Mouse (Mus musculus) ES-Bruce4 (cell line): ENCODE measurements at regions not wholly inside any gene's neighbourhood (a gene's known extent, or its start where the extent isn't known, plus 50 kb on each side); places are given as distances from the start of the nearest gene placed in this dataset.

Experiments used
- H3K27ac ChIP-seq: 2 replicates; pipeline ENCODE4 v1.5.1; 2012; ENCODE audit warnings: low read length, inconsistent platforms; ENCODE audit not compliant: insufficient read depth
- H3K27me3 ChIP-seq: 2 replicates; pipeline ENCODE4 v1.6.1; 2012; ENCODE audit warnings: mild to moderate bottlenecking, low read length, inconsistent platforms; ENCODE audit not compliant: control insufficient read depth, poor library complexity, insufficient read depth, severe bottlenecking
- H3K36me3 ChIP-seq: 2 replicates; pipeline ENCODE4 v1.6.1; 2012; ENCODE audit warnings: inconsistent platforms, mild to moderate bottlenecking, low read length, moderate library complexity; ENCODE audit not compliant: control insufficient read depth, poor library complexity, insufficient read depth, severe bottlenecking
- H3K4me1 ChIP-seq: one replicate; pipeline ENCODE4 v1.8.1; 2011; ENCODE audit warnings: low read length; ENCODE audit not compliant: control insufficient read depth, insufficient read depth
- H3K4me3 ChIP-seq: 2 replicates; pipeline ENCODE4 v1.5.1; 2011; ENCODE audit warnings: low read depth, mild to moderate bottlenecking, low read length
- H3K9ac ChIP-seq: 2 replicates; pipeline ENCODE4 v1.6.1; 2012; ENCODE audit warnings: low read depth, mild to moderate bottlenecking, inconsistent platforms; ENCODE audit not compliant: poor library complexity, severe bottlenecking
- H3K9me3 ChIP-seq: replicated peaks from 2 replicates; pipeline ENCODE4 v1.6.1; 2012; ENCODE audit warnings: mild to moderate bottlenecking, low read length, inconsistent platforms; ENCODE audit not compliant: control insufficient read depth, poor library complexity, insufficient read depth, severe bottlenecking
- CTCF ChIP-seq: IDR thresholded peaks from one replicate; pipeline ENCODE4 v1.8.1; 2011; ENCODE audit warnings: low read depth, low read length
- EP300 ChIP-seq: IDR thresholded peaks from 2 replicates; pipeline ENCODE4 v1.6.1; 2011; ENCODE audit warnings: low read depth, low read length; ENCODE audit not compliant: insufficient read depth
- POLR2A ChIP-seq: IDR thresholded peaks from one replicate; pipeline ENCODE4 v1.8.1; 2011; ENCODE audit warnings: low read length; ENCODE audit not compliant: insufficient read depth

DNA sequence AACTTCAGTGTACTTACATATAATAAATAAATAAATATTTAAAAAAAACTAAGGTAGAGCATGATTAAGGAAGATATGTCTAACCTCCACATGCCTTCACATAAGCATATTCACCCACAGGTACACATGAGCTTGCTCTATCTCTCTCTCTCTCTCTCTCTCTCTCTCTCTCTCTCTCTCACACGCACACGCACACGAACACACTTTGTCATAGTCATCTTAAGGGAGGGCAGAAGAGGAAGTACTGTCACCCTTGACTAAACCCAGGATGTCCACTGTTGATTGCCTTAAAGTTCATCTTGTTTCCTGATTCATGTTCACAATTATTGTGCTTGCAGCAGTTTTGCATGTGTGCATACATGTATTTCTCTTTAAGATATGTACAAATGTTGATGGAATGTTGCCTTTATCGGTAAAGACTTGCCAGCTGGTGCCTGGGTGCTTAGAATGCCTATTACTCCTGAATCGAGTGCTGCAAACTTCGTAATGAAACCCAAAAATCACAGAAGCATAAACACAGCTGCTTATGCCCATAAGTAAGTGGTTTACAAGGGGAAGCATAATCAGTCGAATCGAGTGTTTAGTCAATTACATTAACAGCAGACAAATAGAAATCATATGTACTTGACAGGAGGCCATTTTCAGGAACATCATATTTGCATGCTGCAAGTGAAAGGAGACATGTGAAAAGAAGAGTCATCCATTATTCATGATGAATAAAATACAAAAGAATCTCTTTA is 84.3 kb downstream of the Tmem168 start:
- H3K9ac ChIP-seq: no peak overlapping the region
- H3K36me3 ChIP-seq: no peaks in the 10 kb centered on the region
- no peak overlapping the region for H3K27ac ChIP-seq
- H3K4me1 ChIP-seq: no peaks in the 10 kb centered on the region
- H3K9me3 ChIP-seq: peaks cover 27% of the 10 kb centered on the region
- TF ChIP-seq POLR2A (no peak), CTCF (no peak)
- H3K4me3 ChIP-seq: no peak overlapping the region
- no peaks in the 10 kb centered on the region for H3K27me3 ChIP-seq

DNA sequence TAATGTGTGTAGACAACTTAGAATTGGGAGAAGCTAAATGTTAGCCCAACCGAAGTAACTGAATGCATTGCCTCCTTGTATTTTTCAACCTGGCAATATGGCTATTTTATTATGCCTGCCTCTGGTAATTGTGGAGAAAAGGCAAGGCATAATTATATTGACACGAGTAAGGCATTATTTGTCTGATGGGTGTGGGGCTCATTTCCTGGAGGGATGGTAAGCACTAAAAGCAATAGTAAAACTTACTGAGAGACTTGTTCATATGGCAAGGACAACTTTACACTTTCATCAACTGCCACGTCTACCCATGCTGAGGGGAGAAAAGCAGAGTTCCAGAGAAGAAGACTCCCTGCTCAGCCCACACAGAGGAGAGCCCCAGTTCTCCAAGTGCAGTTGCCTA is 93.8 kb downstream of the Tmem168 start:
- no peak overlapping the region for H3K9ac ChIP-seq
- no peak overlapping the region for H3K27ac ChIP-seq
- H3K4me1 ChIP-seq: no peaks in the 10 kb centered on the region
- TF ChIP-seq CTCF: no peak
- TF ChIP-seq EP300: no peak
- no peak for TF ChIP-seq POLR2A
- H3K9me3 ChIP-seq: no peaks in the 10 kb centered on the region
- no peak overlapping the region for H3K4me3 ChIP-seq
- H3K36me3 ChIP-seq: no peaks in the 10 kb centered on the region
- H3K27me3 ChIP-seq: no peaks in the 10 kb centered on the region

DNA sequence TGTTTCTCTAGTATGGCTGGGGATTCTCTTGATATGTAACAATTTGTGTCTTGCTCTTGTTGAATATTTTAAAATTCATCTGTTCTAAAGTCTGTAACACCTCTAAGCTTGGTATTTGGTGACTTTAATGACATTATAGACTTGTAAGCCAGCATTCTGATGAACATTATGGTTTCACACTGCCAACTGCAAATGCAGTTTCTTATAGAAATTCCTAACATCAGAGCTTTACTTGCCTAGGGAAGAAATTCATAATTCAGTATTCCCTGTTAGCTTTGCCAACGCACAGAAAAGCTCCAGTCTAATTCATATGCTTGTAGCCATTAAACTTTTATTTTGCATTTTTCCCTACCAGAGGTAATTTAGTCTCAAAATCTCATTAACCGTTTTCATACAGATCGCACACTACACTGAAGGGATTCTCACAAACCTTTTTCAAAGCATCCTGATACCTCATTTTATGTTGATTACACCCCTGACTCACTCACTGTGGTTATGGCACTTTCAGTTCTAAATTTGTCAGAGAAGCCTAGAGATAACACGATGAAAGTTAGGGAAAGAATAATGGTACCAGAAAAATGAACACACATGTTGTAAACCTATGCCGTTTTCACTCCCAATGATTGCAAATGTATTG is 131.3 kb downstream of the Tmem168 start:
- H3K4me1 ChIP-seq: no peaks in the 10 kb centered on the region
- no peak overlapping the region for H3K9ac ChIP-seq
- H3K9me3 ChIP-seq: no peaks in the 10 kb centered on the region
- H3K36me3 ChIP-seq: no peaks in the 10 kb centered on the region
- H3K4me3 ChIP-seq: no peak overlapping the region
- no peak for TF ChIP-seq EP300
- no peak for TF ChIP-seq POLR2A
- TF ChIP-seq CTCF: no peak
- no peaks in the 10 kb centered on the region for H3K27me3 ChIP-seq
- no peak overlapping the region for H3K27ac ChIP-seq

DNA sequence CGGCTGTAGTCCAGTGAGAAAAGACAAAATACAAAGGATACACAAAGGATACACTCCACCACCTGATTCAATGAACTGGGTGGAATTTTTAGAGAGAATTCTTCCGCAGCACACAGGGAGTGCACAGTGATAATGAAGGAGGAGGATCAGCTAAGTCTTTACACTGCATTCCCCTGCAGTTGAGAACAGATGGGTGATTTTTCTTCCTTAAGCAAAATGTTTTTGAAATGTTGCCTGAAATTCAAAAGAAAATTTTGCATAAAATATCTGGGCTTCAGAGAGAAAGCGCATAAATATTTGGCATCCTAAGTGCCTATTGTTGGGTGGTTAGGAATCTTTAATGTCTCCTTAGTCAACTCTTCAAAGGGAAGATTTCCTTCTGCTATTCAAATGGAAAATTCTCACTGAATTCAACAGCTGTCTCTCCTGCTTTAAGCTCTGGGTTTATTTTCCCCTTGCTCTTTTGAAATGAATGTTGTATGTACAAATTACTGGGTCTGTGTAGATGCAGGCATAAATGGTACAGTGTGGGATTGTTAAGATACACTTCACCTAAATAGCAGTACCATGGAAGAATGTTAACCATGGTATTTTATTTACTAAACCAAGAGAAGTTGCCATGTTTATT is 158.6 kb downstream of the Tmem168 start:
- TF ChIP-seq POLR2A (no peak), CTCF (no peak), EP300 (no peak)
- H3K36me3 ChIP-seq: no peaks in the 10 kb centered on the region
- H3K9ac ChIP-seq: no peak overlapping the region
- H3K27ac ChIP-seq: no peak overlapping the region
- no peaks in the 10 kb centered on the region for H3K27me3 ChIP-seq
- H3K4me1 ChIP-seq: no peaks in the 10 kb centered on the region
- no peaks in the 10 kb centered on the region for H3K9me3 ChIP-seq
- H3K4me3 ChIP-seq: no peak overlapping the region

DNA sequence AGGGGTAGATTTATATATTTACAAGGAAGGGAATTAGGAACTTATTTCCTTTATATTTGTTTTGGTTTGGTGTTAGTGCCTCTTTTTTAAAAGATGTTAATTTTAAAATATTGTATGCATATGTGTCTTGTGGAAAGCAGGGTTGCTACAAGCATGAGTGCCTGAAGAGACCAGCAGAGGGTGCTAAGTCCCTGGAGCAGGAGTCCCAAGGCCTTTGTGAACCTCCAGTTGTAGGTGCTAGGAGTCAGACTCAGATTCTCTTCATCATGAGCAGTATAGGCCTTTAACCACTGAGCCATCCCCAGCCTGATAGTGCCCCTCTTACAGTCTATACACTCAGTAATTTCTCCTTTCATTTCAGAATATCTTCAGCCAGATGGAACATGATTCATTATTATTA is 189.0 kb upstream of the Vwde start:
- no peak overlapping the region for H3K4me3 ChIP-seq
- H3K9ac ChIP-seq: no peak overlapping the region
- H3K9me3 ChIP-seq: no peaks in the 10 kb centered on the region; the same call in 1 of the 2 replicates
- H3K27me3 ChIP-seq: no peaks in the 10 kb centered on the region
- TF ChIP-seq POLR2A (no peak), EP300 (no peak), CTCF (peak; percentile 71)
- no peaks in the 10 kb centered on the region for H3K4me1 ChIP-seq
- H3K36me3 ChIP-seq: no peaks in the 10 kb centered on the region
- H3K27ac ChIP-seq: no peak overlapping the region

DNA sequence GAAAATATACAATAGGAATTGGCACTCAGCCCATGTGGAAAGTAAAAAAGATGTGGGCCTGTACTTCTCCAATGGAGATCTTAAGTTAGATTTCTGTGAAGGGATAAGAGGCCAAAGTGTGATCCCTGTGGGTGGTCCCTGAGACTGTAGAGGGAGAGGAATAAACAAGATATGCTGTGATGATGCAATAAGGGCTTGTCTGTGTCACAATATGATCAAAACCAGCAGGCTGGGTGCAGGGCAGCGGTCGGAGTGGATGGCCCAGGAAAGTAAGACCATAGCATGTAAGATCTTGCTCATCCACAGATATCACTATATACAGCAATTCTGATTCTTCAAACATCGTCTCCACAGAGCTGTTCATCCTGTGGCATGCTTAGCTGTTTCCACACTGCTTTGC is 188.3 kb upstream of the Vwde start:
- no peak for TF ChIP-seq CTCF
- no peak for TF ChIP-seq EP300
- no peak for TF ChIP-seq POLR2A
- Histone ChIP-seq H3K9ac (no peak overlapping the region), H3K4me3 (no peak overlapping the region), H3K27me3 (no peaks in the 10 kb centered on the region), H3K4me1 (no peaks in the 10 kb centered on the region), H3K9me3 (no peaks in the 10 kb centered on the region), H3K36me3 (no peaks in the 10 kb centered on the region), H3K27ac (no peak overlapping the region)
